Mouse (Mus musculus) spleen, postnatal 14 days (tissue): ENCODE results near the gene Map4k5.

Experiments used
- DNase-seq, 2 experiments: peaks; one replicate each; pipeline ENCODE4 v3.0.0; 2021 to 2022; ENCODE audit warnings: low spot score in 2 of 2

The Map4k5 gene

GRCm38 (mm10) chr12:69887776-69888175 is 5.2 kb downstream of the Map4k5 start:
- DNase-seq: no peak

GRCm38 (mm10) chr12:69885170-69885923 is 7.7 kb downstream of the Map4k5 start:
- DNase-seq: no peak

- DNase-seq: no peak
These were observed 8.9 kb downstream of the Map4k5 start for GRCm38 (mm10) chr12:69884053-69884452.

GRCm38 (mm10) chr12:69881198-69881905 is 11.6 kb downstream of the Map4k5 start:
- DNase-seq: no peak

- no peak for DNase-seq
These were observed 13.3 kb downstream of the Map4k5 start for GRCm38 (mm10) chr12:69879739-69880138.

- no peak for DNase-seq
These were observed 13.8 kb downstream of the Map4k5 start for GRCm38 (mm10) chr12:69879172-69879665.

GRCm38 (mm10) chr12:69877842-69878363 is 15.1 kb downstream of the Map4k5 start:
- DNase-seq: no peak

- DNase-seq: no peak
These were observed 21.4 kb downstream of the Map4k5 start for GRCm38 (mm10) chr12:69871632-69872031.

GRCm38 (mm10) chr12:69867338-69867737 is 25.7 kb downstream of the Map4k5 start:
- no peak for DNase-seq

- no peak for DNase-seq
These were observed 28.8 kb downstream of the Map4k5 start for GRCm38 (mm10) chr12:69864164-69864692.

- peak in 1 of 2 experiments; percentile 25 for DNase-seq
These were observed 29.5 kb downstream of the Map4k5 start for GRCm38 (mm10) chr12:69863505-69863904.

- DNase-seq: no peak
These were observed 34.2 kb downstream of the Map4k5 start for GRCm38 (mm10) chr12:69858847-69859246.

GRCm38 (mm10) chr12:69857597-69857996 is 35.4 kb downstream of the Map4k5 start:
- no peak for DNase-seq

GRCm38 (mm10) chr12:69856398-69856797 is 36.6 kb downstream of the Map4k5 start:
- DNase-seq: no peak

GRCm38 (mm10) chr12:69855641-69856300 is 37.2 kb downstream of the Map4k5 start:
- no peak for DNase-seq

GRCm38 (mm10) chr12:69853942-69854341 is 39.1 kb downstream of the Map4k5 start:
- DNase-seq: no peak

- no peak for DNase-seq
These were observed 39.6 kb downstream of the Map4k5 start for GRCm38 (mm10) chr12:69853387-69853786.

- no peak for DNase-seq
These were observed 40.7 kb downstream of the Map4k5 start for GRCm38 (mm10) chr12:69852288-69852687.

- no peak for DNase-seq
These were observed 44.7 kb downstream of the Map4k5 start for GRCm38 (mm10) chr12:69848083-69848878.

- DNase-seq: no peak
These were observed 46.5 kb downstream of the Map4k5 start for GRCm38 (mm10) chr12:69846499-69846898.

GRCm38 (mm10) chr12:69845722-69846121 is 47.3 kb downstream of the Map4k5 start:
- DNase-seq: no peak
